Mouse (Mus musculus): Measurements from ENCODE around the gene Frmpd2. TPM values are rescaled to one million over a fixed set of nuclear protein-coding genes. Genes with fewer than 3 reads are reported as not detected.

The Frmpd2 gene
- not detected for polyA plus RNA-seq (2014; fragmentation: Illumina TruSeq; extraction: RNeasy Lipid Tissue Mini Kit (QIAGEN cat#74804); ENCODE audit: low read depth, low replicate concordance)

DNA sequence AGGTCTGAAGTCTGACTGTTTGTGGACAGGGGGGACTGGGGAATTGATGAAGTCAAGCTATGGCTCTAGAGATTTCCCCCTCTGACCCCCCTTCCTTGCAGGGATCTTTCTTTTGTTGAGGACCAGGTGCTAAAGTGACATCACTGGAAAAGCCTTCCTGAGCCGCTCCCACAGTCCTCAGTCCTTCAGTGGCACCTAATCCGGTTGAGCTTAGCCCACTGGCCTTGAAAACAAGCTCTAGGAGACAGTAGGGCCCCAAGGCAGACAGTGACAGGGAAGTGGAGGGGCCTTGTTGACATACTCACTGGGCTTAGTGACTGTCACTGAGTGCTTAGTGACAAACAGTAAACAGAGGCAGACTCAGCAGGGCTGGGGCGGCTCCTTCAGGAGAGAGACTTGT is at the start of gene Frmpd2:
Frmpd2 (plus strand) TSS at position 366 of the 400 bp plus-strand sequence.

GRCm38 (mm10) chr14:33447027-33447569 is 24.4 kb upstream of the Frmpd2 start, which contains the start of gene Mapk8:
Mapk8 (minus strand) TSS chr14:33447158.

DNA sequence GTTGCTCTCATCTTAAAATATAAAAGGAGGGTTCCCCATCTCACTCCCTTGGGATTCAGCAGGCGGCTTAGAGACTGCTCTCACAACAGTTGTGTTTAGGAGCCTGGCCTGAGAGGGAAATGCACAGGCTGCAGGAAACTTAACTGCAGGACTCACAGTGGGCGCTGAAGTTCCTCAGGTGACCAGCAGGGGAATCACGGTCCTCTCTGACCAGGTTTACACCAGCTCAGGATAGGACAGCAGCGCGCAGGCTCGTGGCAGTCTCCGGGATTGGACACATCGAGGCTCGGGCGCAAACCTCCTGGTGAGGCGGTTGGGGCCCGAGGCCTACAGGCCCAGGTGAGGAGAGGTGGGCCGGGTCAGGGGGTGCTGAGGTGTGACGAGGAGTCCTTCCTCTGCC is 117.5 kb downstream of the Frmpd2 start, which contains the start of gene Ptpn20:
Ptpn20 (plus strand) TSS at position 257 of the 400 bp plus-strand sequence.

Other genes starting within 250 kb of the Frmpd2 start
- 66.4 TPM for gene Mapk8, start 24.5 kb upstream of the Frmpd2 start, polyA plus RNA-seq (2014; fragmentation: Illumina TruSeq; extraction: RNeasy Lipid Tissue Mini Kit (QIAGEN cat#74804); ENCODE audit: low read depth, low replicate concordance)
- gene Ptpn20, start 117.5 kb downstream of the Frmpd2 start, polyA plus RNA-seq (2014; fragmentation: Illumina TruSeq; extraction: RNeasy Lipid Tissue Mini Kit (QIAGEN cat#74804); ENCODE audit: low read depth, low replicate concordance): 0.47 TPM

All from adrenal gland, adult 10 weeks (tissue).